In genomic region chr12:113185442-113186291, GRCm38 (mm10) we compare ENCODE assay signal across 9 mouse cellular contexts. TPM values are rescaled to one million over a fixed set of nuclear protein-coding genes. Genes with fewer than 3 reads are reported as not detected.
DNase-seq lines count a peak whose midpoint lies in the region; ATAC-seq and TF ChIP-seq lines count a peak whose summit lies in the region.
"Had no signal": no experiment of that assay in that cellular context is flagged by ENCODE, and none has a peak within 500 bp of the region (broad histone marks: within the 10 kb centered on the region; RNA-seq: fewer than 3 reads in every experiment).

Tmem121 (plus strand) TSS chr12:113185930.

- no peaks in the 10 kb centered on the region for H3K79me2 ChIP-seq in heart, adult 2 months (replicated peaks; ENCODE audit: control insufficient read depth, insufficient read depth, low read length)

- TF ChIP-seq EP300 in heart, adult 2 months (IDR thresholded peaks at IDR 0.05; ENCODE audit: insufficient read depth, low read depth, low read length): no peak

- no peak for DNase-seq in heart, adult 2 months
- no peak for DNase-seq in heart, postnatal 25 days (ENCODE audit: low spot score)
- peak; percentile 65 for DNase-seq in A20 (ENCODE audit: low read depth, low spot score)
- peak; percentile 64 for DNase-seq in cerebellum, adult 11 months
- DNase-seq in forebrain, postnatal 0 days: peak; percentile 63
- peak in 1 of 2 experiments; percentile 71 for DNase-seq in left cerebral cortex, postnatal 10 days (ENCODE audit: extremely low spot score in 1 of 2, low spot score in 2 of 2)
- peak; percentile 70 for DNase-seq in neural tube, embryonic 10.5 days (ENCODE audit: extremely low spot score, low spot score)
- no peak for DNase-seq in gastrocnemius, postnatal 36 days

- ATAC-seq in forebrain, postnatal 0 days: peak; percentile 54

- intact Hi-C loops in heart, adult 2 months (cut with DNase I): no loop called here
- intact Hi-C loops in heart, postnatal 25 days (cut with DNase I): no loop called here
- intact Hi-C loops in left cerebral cortex, postnatal 10 days (cut with DNase I): loop anchor here (5.0 kb wide), 1 partner anchor 43 kb away; the partner anchor contains the start of gene Crip2
- intact Hi-C loops in gastrocnemius, postnatal 36 days (cut with DNase I): no loop called here

- TF ChIP-seq POLR2A in heart, adult 2 months (IDR thresholded peaks at IDR 0.05; ENCODE audit: insufficient read depth, low read depth, low read length): no peak

- H3K9ac ChIP-seq in heart, adult 2 months (ENCODE audit: low read depth, low read length): peak within 1 kb of the TSS; percentile 68
- H3K9ac ChIP-seq in forebrain, postnatal 0 days: peak within 1 kb of the TSS; percentile 84

- no peaks in the 10 kb centered on the region for H3K9me3 ChIP-seq in forebrain, postnatal 0 days (ENCODE audit: low read length)

- no peak for TF ChIP-seq CTCF in heart, adult 2 months (IDR thresholded peaks at IDR 0.05)
- TF ChIP-seq CTCF in forebrain, postnatal 0 days (IDR thresholded peaks at IDR 0.05; ENCODE audit: low read depth): 0 out of 2 replicates have a peak, but pooled peaks have one; percentile 1

- 6% methylated on average over 63 of the region's 63 CpGs for WGBS in heart, adult 2 months
- WGBS in forebrain, postnatal 0 days: 1% methylated on average over 62 of the region's 63 CpGs

- H3K4me2 ChIP-seq in forebrain, postnatal 0 days (ENCODE audit: low read depth): peak within 1 kb of the TSS; percentile 97

- peaks cover 15% of the 10 kb centered on the region for H3K27me3 ChIP-seq in heart, adult 2 months (ENCODE audit: control insufficient read depth, insufficient read depth, low read length)
- no peaks in the 10 kb centered on the region for H3K27me3 ChIP-seq in forebrain, postnatal 0 days (ENCODE audit: insufficient read depth, low read length)

- no peak within 1 kb of the TSS for H3K27ac ChIP-seq in heart, adult 2 months
- peak within 1 kb of the TSS; percentile 74 for H3K27ac ChIP-seq in forebrain, postnatal 0 days (ENCODE audit: low read depth, low read length)

- H3K4me3 ChIP-seq in heart, adult 2 months: peak within 1 kb of the TSS; percentile 9; the same call in 1 of the 2 replicates
- peak within 1 kb of the TSS; percentile 72 for H3K4me3 ChIP-seq in forebrain, postnatal 0 days (ENCODE audit: low read depth, low read length)

- no peaks in the 10 kb centered on the region for H3K36me3 ChIP-seq in heart, adult 2 months (ENCODE audit: control insufficient read depth, insufficient read depth, low read length)
- peaks cover 25% of the 10 kb centered on the region for H3K36me3 ChIP-seq in forebrain, postnatal 0 days (ENCODE audit: insufficient read depth)
- H3K36me3 ChIP-seq: G1E had no signal

- no peaks in the 10 kb centered on the region for H3K4me1 ChIP-seq in heart, adult 2 months (ENCODE audit: control insufficient read depth, insufficient read depth, low read length)
- H3K4me1 ChIP-seq in forebrain, postnatal 0 days (ENCODE audit: insufficient read depth): peaks cover 9% of the 10 kb centered on the region

RNA-seq across cellular contexts. Expression of gene Tmem121, which starts in this region (rescaled TPM):
- under 1 TPM in 1 of 2 experiments, not detected in 1; 0.18 TPM for total RNA-seq in heart, adult 2 months (2021)
- 0.41 TPM in 1 of 2 replicates, not detected in the other for polyA plus RNA-seq in heart, adult 2 months (2012; rRNA removed)
- total RNA-seq in heart, postnatal 25 days (2021): under 1 TPM in 1 of 2 experiments, not detected in 1; 0.17 TPM
- 71.8 and 75.6 TPM in 2 replicates for total RNA-seq in forebrain, postnatal 0 days (2014; rRNA removed)
- polyA plus RNA-seq in forebrain, postnatal 0 days (2015; fragmentation: Nextera tagmentation; extraction: Ambion mirVana): 59.3 and 66.7 TPM in 2 replicates
- 10 to 100 TPM; 35.0 to 39.1 TPM for total RNA-seq in left cerebral cortex, postnatal 10 days (2021)
- total RNA-seq in gastrocnemius, postnatal 36 days (2021): under 1 TPM; 0.15 TPM
- total RNA-seq: G1E had no signal
- polyA plus RNA-seq: G1E had no signal

Comparison
In these comparisons a context has a peak if more than half of its experiments do, and no peak if none do; other contexts are left out.
1. RNA of gene Tmem121 (total RNA-seq): 71.8 to 75.6 TPM in forebrain, postnatal 0 days and 35.0 to 39.1 TPM in left cerebral cortex, postnatal 10 days; 0.18 TPM in heart, adult 2 months, 0.17 TPM in heart, postnatal 25 days and 0.15 TPM in gastrocnemius, postnatal 36 days; every median in the first group is over 10 times any median in the second.
2. RNA of gene Tmem121 (polyA plus RNA-seq): 59.3 to 66.7 TPM in forebrain, postnatal 0 days; 0.41 TPM in heart, adult 2 months; every median in the first group is over 10 times any median in the second.
3. DNase-seq: peak in A20 (single experiment), cerebellum, adult 11 months (single experiment), forebrain, postnatal 0 days (single experiment) and neural tube, embryonic 10.5 days (single experiment); none in heart, adult 2 months (0 of 2), heart, postnatal 25 days (single experiment) and gastrocnemius, postnatal 36 days (0 of 2).